Comparison of ENCODE assay signal across 10 mouse cellular contexts in the genomic region with DNA sequence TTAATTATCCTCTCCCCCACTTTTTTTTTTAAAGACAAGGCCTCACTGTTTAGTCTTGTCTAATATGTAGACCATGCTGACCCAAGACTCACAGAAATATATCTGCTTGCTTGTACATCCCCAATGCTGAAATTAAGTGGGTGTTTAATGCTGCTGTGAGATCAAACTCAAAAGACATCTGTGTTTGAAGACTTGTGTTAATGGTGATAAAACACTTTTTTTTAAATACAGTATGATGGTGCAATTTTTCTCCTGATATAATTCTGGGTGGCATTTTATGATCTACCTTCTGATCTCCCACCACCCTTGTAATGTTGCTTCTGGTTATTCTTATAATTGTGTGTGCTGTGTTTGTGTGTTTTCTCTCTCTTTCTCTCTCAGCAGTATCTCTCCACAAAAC. TPM values are rescaled to one million over a fixed set of nuclear protein-coding genes. Genes with fewer than 3 reads are reported as not detected.
DNase-seq lines count a peak whose midpoint lies in the region; ATAC-seq and TF ChIP-seq lines count a peak whose summit lies in the region.
"Had no signal": no experiment of that assay in that cellular context is flagged by ENCODE, and none has a peak within 500 bp of the region (broad histone marks: within the 10 kb centered on the region; RNA-seq: fewer than 3 reads in every experiment).

No protein-coding gene starts in this region.

- H3K27ac ChIP-seq in kidney, postnatal 0 days, result no peak overlapping the region
- no peak overlapping the region for H3K27ac ChIP-seq in kidney, adult 2 months (ENCODE audit: insufficient read depth, low read depth, low read length)
- no peak overlapping the region for H3K27ac ChIP-seq in embryonic facial prominence, embryonic 15.5 days (replicated peaks)
- no peak overlapping the region for H3K27ac ChIP-seq in hindbrain, embryonic 16.5 days (ENCODE audit: low read depth, low read length)
- H3K27ac ChIP-seq in midbrain, embryonic 16.5 days (ENCODE audit: low read length), result no peak overlapping the region

- H3K4me1 ChIP-seq in kidney, postnatal 0 days (replicated peaks; ENCODE audit: insufficient read depth, low read length), result 0 out of 2 replicates have a peak, but pooled peaks cover 3% of the 10 kb centered on the region
- H3K4me1 ChIP-seq in kidney, adult 2 months (ENCODE audit: control insufficient read depth, insufficient read depth, low read length), result peaks cover 8% of the 10 kb centered on the region; the same call in 1 of the 2 replicates
- H3K4me1 ChIP-seq in embryonic facial prominence, embryonic 15.5 days, result peaks cover 24% of the 10 kb centered on the region
- peaks cover 24% of the 10 kb centered on the region for H3K4me1 ChIP-seq in hindbrain, embryonic 16.5 days (ENCODE audit: control insufficient read depth, insufficient read depth, low read depth, low read length)
- peaks cover 34% of the 10 kb centered on the region for H3K4me1 ChIP-seq in midbrain, embryonic 16.5 days (ENCODE audit: control insufficient read depth, insufficient read depth, low read length)

- H3K9me3 ChIP-seq in kidney, postnatal 0 days (replicated peaks; ENCODE audit: low read length), result no peaks in the 10 kb centered on the region
- H3K9me3 ChIP-seq in embryonic facial prominence, embryonic 15.5 days (replicated peaks), result no peaks in the 10 kb centered on the region
- H3K9me3 ChIP-seq in hindbrain, embryonic 16.5 days (ENCODE audit: control insufficient read depth, low read length), result no peaks in the 10 kb centered on the region
- no peaks in the 10 kb centered on the region for H3K9me3 ChIP-seq in midbrain, embryonic 16.5 days (replicated peaks; ENCODE audit: control insufficient read depth, low read length, poor library complexity, severe bottlenecking)

- intact Hi-C loops in left cerebral cortex, postnatal 4 days (cut with DNase I), result no loop called here

- 0 out of 2 replicates have a peak overlapping the region, but pooled peaks have one; percentile 88 for H3K4me2 ChIP-seq in kidney, postnatal 0 days (ENCODE audit: low read length)
- H3K4me2 ChIP-seq in embryonic facial prominence, embryonic 15.5 days (replicated peaks), result peak overlapping the region; percentile 79; the same call in 1 of the 2 replicates
- H3K4me2 ChIP-seq in hindbrain, embryonic 16.5 days (ENCODE audit: low read length), result peak overlapping the region; percentile 66
- peak overlapping the region; percentile 72 for H3K4me2 ChIP-seq in midbrain, embryonic 16.5 days (ENCODE audit: low read length)

- ATAC-seq in kidney, postnatal 0 days (replicated peaks; ENCODE audit: low FRiP score, low read depth), result no peak
- ATAC-seq in embryonic facial prominence, embryonic 15.5 days (ENCODE audit: insufficient number of reproducible peaks, low FRiP score, low TSS enrichment, low read depth), result no peak
- ATAC-seq in hindbrain, embryonic 16.5 days, result no peak
- no peak for ATAC-seq in midbrain, embryonic 16.5 days
- ATAC-seq in monocyte, adult 5-6 weeks (replicated peaks; ENCODE audit: insufficient number of reproducible peaks, low FRiP score, low TSS enrichment, poor library complexity, severe bottlenecking), result no peak

- no peak overlapping the region for H3K4me3 ChIP-seq in kidney, postnatal 0 days (replicated peaks; ENCODE audit: low read depth, low read length)
- H3K4me3 ChIP-seq in kidney, adult 2 months (ENCODE audit: insufficient read depth, low read depth, low read length), result no peak overlapping the region
- H3K4me3 ChIP-seq in embryonic facial prominence, embryonic 15.5 days (replicated peaks), result peak overlapping the region; percentile 5; the same call in 1 of the 2 replicates
- H3K4me3 ChIP-seq in hindbrain, embryonic 16.5 days (ENCODE audit: low read length), result no peak overlapping the region
- no peak overlapping the region; the same call in 1 of the 2 replicates for H3K4me3 ChIP-seq in midbrain, embryonic 16.5 days (ENCODE audit: low read depth, low read length)

- no peaks in the 10 kb centered on the region for H3K27me3 ChIP-seq in kidney, postnatal 0 days (ENCODE audit: insufficient read depth, low read length)
- H3K27me3 ChIP-seq in kidney, adult 2 months (replicated peaks; ENCODE audit: control insufficient read depth, insufficient read depth, low read length), result no peaks in the 10 kb centered on the region
- H3K27me3 ChIP-seq in embryonic facial prominence, embryonic 15.5 days, result no peaks in the 10 kb centered on the region
- no peaks in the 10 kb centered on the region for H3K27me3 ChIP-seq in hindbrain, embryonic 16.5 days (replicated peaks; ENCODE audit: control insufficient read depth, insufficient read depth, low read length)
- H3K27me3 ChIP-seq in midbrain, embryonic 16.5 days (ENCODE audit: control insufficient read depth, insufficient read depth, low read depth, low read length), result no peaks in the 10 kb centered on the region

- no peaks in the 10 kb centered on the region for H3K36me3 ChIP-seq in kidney, postnatal 0 days (ENCODE audit: insufficient read depth, low read length)
- no peaks in the 10 kb centered on the region for H3K36me3 ChIP-seq in kidney, adult 2 months (ENCODE audit: control insufficient read depth, insufficient read depth, low read length)
- no peaks in the 10 kb centered on the region for H3K36me3 ChIP-seq in embryonic facial prominence, embryonic 15.5 days
- no peaks in the 10 kb centered on the region for H3K36me3 ChIP-seq in hindbrain, embryonic 16.5 days (ENCODE audit: control insufficient read depth, insufficient read depth, low read length)
- no peaks in the 10 kb centered on the region for H3K36me3 ChIP-seq in midbrain, embryonic 16.5 days (ENCODE audit: control insufficient read depth, insufficient read depth, low read length)

- DNase-seq in kidney, postnatal 0 days (ENCODE audit: low spot score), result no peak
- no peak for DNase-seq in kidney, adult 2 months
- no peak for DNase-seq in left cerebral cortex, postnatal 4 days
- no peak for DNase-seq in thymus, postnatal 0 days (ENCODE audit: low spot score)
- DNase-seq: adrenal gland, postnatal 14 days; thymus, postnatal 36 days had no signal

- H3K9ac ChIP-seq in kidney, postnatal 0 days (ENCODE audit: low read depth, low read length), result no peak overlapping the region
- H3K9ac ChIP-seq in embryonic facial prominence, embryonic 15.5 days, result no peak overlapping the region
- no peak overlapping the region for H3K9ac ChIP-seq in hindbrain, embryonic 16.5 days (ENCODE audit: low read depth, low read length)
- no peak overlapping the region for H3K9ac ChIP-seq in midbrain, embryonic 16.5 days (ENCODE audit: low read depth, low read length)

- no peak for TF ChIP-seq CTCF in kidney, postnatal 0 days (IDR thresholded peaks at IDR 0.05; ENCODE audit: low read depth)
- no peak for TF ChIP-seq CTCF in kidney, adult 2 months (conservative IDR thresholded peaks at IDR 0.05; ENCODE audit: insufficient read depth, insufficient read length, low read depth, low read length)

- TF ChIP-seq POLR2A in kidney, adult 2 months (IDR thresholded peaks at IDR 0.05; ENCODE audit: low read depth, low read length), result no peak

RNA-seq across cellular contexts. Expression of gene Thap4, which starts 1.5 kb away (rescaled TPM):
- 82.5 and 82.9 TPM in 2 replicates for polyA plus RNA-seq in kidney, postnatal 0 days (2015; fragmentation: Nextera tagmentation; extraction: Ambion mirVana)
- 181 and 226 TPM in 2 replicates for polyA plus RNA-seq in kidney, adult 2 months (2012; rRNA removed)
- 55.6 and 59.0 TPM in 2 replicates for polyA plus RNA-seq in embryonic facial prominence, embryonic 15.5 days (2015; fragmentation: Nextera tagmentation; extraction: Ambion mirVana)
- 51.3 and 52.6 TPM in 2 replicates for polyA plus RNA-seq in hindbrain, embryonic 16.5 days (2015; fragmentation: Nextera tagmentation; extraction: Ambion mirVana)
- 54.8 TPM in 2 replicates for polyA plus RNA-seq in midbrain, embryonic 16.5 days (2015; fragmentation: Nextera tagmentation; extraction: Ambion mirVana)
- total RNA-seq in left cerebral cortex, postnatal 4 days (2021), result 10 to 100 TPM; 38.1 to 40.2 TPM
- total RNA-seq in monocyte, adult 5-6 weeks (2017), result 6.8 to 26.3 TPM (median 11.5 TPM) in 3 replicates
- polyA plus RNA-seq in thymus, postnatal 0 days (2015; fragmentation: Nextera tagmentation; extraction: Ambion mirVana), result 30.6 and 31.6 TPM in 2 replicates

RNA-seq across cellular contexts. Expression of gene Atg4b, which starts 4.9 kb away (rescaled TPM):
- polyA plus RNA-seq in kidney, postnatal 0 days (2015; fragmentation: Nextera tagmentation; extraction: Ambion mirVana), result 84.6 and 88.4 TPM in 2 replicates
- 43.7 and 46.3 TPM in 2 replicates for polyA plus RNA-seq in kidney, adult 2 months (2012; rRNA removed)
- 77.2 and 78.5 TPM in 2 replicates for polyA plus RNA-seq in embryonic facial prominence, embryonic 15.5 days (2015; fragmentation: Nextera tagmentation; extraction: Ambion mirVana)
- polyA plus RNA-seq in hindbrain, embryonic 16.5 days (2015; fragmentation: Nextera tagmentation; extraction: Ambion mirVana), result 85.6 and 92.1 TPM in 2 replicates
- polyA plus RNA-seq in midbrain, embryonic 16.5 days (2015; fragmentation: Nextera tagmentation; extraction: Ambion mirVana), result 92.5 and 109 TPM in 2 replicates
- 10 to 100 TPM; 85.1 to 89.7 TPM for total RNA-seq in left cerebral cortex, postnatal 4 days (2021)
- 21.7 to 86.4 TPM (median 55.1 TPM) in 3 replicates for total RNA-seq in monocyte, adult 5-6 weeks (2017)
- polyA plus RNA-seq in thymus, postnatal 0 days (2015; fragmentation: Nextera tagmentation; extraction: Ambion mirVana), result 72.8 and 76.0 TPM in 2 replicates

RNA-seq across cellular contexts. Expression of gene Dtymk, which starts 45.6 kb away (rescaled TPM):
- 179 and 191 TPM in 2 replicates for polyA plus RNA-seq in kidney, postnatal 0 days (2015; fragmentation: Nextera tagmentation; extraction: Ambion mirVana)
- 34.7 and 36.7 TPM in 2 replicates for polyA plus RNA-seq in kidney, adult 2 months (2012; rRNA removed)
- polyA plus RNA-seq in embryonic facial prominence, embryonic 15.5 days (2015; fragmentation: Nextera tagmentation; extraction: Ambion mirVana), result 208 and 218 TPM in 2 replicates
- 134 and 147 TPM in 2 replicates for polyA plus RNA-seq in hindbrain, embryonic 16.5 days (2015; fragmentation: Nextera tagmentation; extraction: Ambion mirVana)
- 134 and 140 TPM in 2 replicates for polyA plus RNA-seq in midbrain, embryonic 16.5 days (2015; fragmentation: Nextera tagmentation; extraction: Ambion mirVana)
- total RNA-seq in left cerebral cortex, postnatal 4 days (2021), result 10 to 100 TPM; 80.5 to 91.2 TPM
- total RNA-seq in monocyte, adult 5-6 weeks (2017), result 27.4 to 45.3 TPM (median 39.4 TPM) in 3 replicates
- polyA plus RNA-seq in thymus, postnatal 0 days (2015; fragmentation: Nextera tagmentation; extraction: Ambion mirVana), result 313 and 314 TPM in 2 replicates

RNA-seq across cellular contexts. Expression of gene Ing5, which starts 47.6 kb away (rescaled TPM):
- polyA plus RNA-seq in kidney, postnatal 0 days (2015; fragmentation: Nextera tagmentation; extraction: Ambion mirVana), result 9.6 and 11.4 TPM in 2 replicates
- 6.0 and 6.4 TPM in 2 replicates for polyA plus RNA-seq in kidney, adult 2 months (2012; rRNA removed)
- polyA plus RNA-seq in embryonic facial prominence, embryonic 15.5 days (2015; fragmentation: Nextera tagmentation; extraction: Ambion mirVana), result 13.9 and 14.9 TPM in 2 replicates
- polyA plus RNA-seq in hindbrain, embryonic 16.5 days (2015; fragmentation: Nextera tagmentation; extraction: Ambion mirVana), result 9.1 and 9.4 TPM in 2 replicates
- polyA plus RNA-seq in midbrain, embryonic 16.5 days (2015; fragmentation: Nextera tagmentation; extraction: Ambion mirVana), result 10.0 and 10.4 TPM in 2 replicates
- 10 to 100 TPM in 1 of 2 experiments, 1 to 10 TPM in 1; 8.1 to 11.3 TPM for total RNA-seq in left cerebral cortex, postnatal 4 days (2021)
- total RNA-seq in monocyte, adult 5-6 weeks (2017), result 31.0 to 39.7 TPM (median 38.6 TPM) in 3 replicates
- 14.2 and 15.0 TPM in 2 replicates for polyA plus RNA-seq in thymus, postnatal 0 days (2015; fragmentation: Nextera tagmentation; extraction: Ambion mirVana)
